Mouse (Mus musculus): ENCODE measurements around the gene Zdhhc19. TPM values are rescaled to one million over a fixed set of nuclear protein-coding genes. Genes with fewer than 3 reads are reported as not detected.

The Zdhhc19 gene
- total RNA-seq, 1 experiment: not detected

- no peaks in the 10 kb centered on the region for H3K9me3 ChIP-seq (ENCODE audit: control insufficient read depth, insufficient read depth, low read depth, low read length)
- in situ Hi-C loops (cut with MboI; ENCODE audit: low sequenced_read_pairs in 2 of 2, unreplicated experiment in 2 of 2): no loop called here
- no peak overlapping the region for H3K4me3 ChIP-seq (ENCODE audit: insufficient read depth in 1 of 2, low read depth in 1 of 2, low read length in 2 of 2, poor library complexity in 1 of 2, severe bottlenecking in 1 of 2)
- TF ChIP-seq CHD2 (IDR thresholded peaks at IDR 0.05; ENCODE audit: low read depth, low read length): no peak
- TF ChIP-seq ZNF384 (IDR thresholded peaks at IDR 0.05; ENCODE audit: low read depth, low read length): no peak
- TF ChIP-seq MAFK (IDR thresholded peaks at IDR 0.05; ENCODE audit: insufficient read depth, low read depth, low read length): no peak
- H3K27ac ChIP-seq (ENCODE audit: insufficient read depth, low read depth, low read length, poor library complexity, severe bottlenecking): no peak overlapping the region
- no peaks in the 10 kb centered on the region; the same call in 1 of the 2 replicates for H3K36me3 ChIP-seq (ENCODE audit: control insufficient read depth, insufficient read depth, low read length, poor library complexity, severe bottlenecking)
- no peak for DNase-seq (ENCODE audit: low read depth, low spot score)
- no peak overlapping the region for H3K9ac ChIP-seq (ENCODE audit: insufficient read depth, low read depth, low read length, poor library complexity, severe bottlenecking)
- H3K4me1 ChIP-seq (ENCODE audit: control insufficient read depth in 2 of 2, insufficient read depth in 2 of 2, low read length in 2 of 2, poor library complexity in 1 of 2): no peaks in the 10 kb centered on the region; a peak in 1 of 4 replicates
Measured at GRCm38 (mm10) chr16:32454646-32455045, 41.4 kb upstream of the Zdhhc19 start.

- DNase-seq (ENCODE audit: low read depth, low spot score): no peak
- TF ChIP-seq CHD2 (IDR thresholded peaks at IDR 0.05; ENCODE audit: low read depth, low read length) (no peak), ZNF384 (IDR thresholded peaks at IDR 0.05; ENCODE audit: low read depth, low read length) (no peak), ZC3H11A (IDR thresholded peaks at IDR 0.05; ENCODE audit: borderline replicate concordance, low read depth, low read length) (no peak), MAFK (IDR thresholded peaks at IDR 0.05; ENCODE audit: insufficient read depth, low read depth, low read length) (no peak), HCFC1 (IDR thresholded peaks at IDR 0.05; ENCODE audit: borderline replicate concordance, insufficient read depth, low read length) (no peak)
- no peak overlapping the region for H3K4me3 ChIP-seq (ENCODE audit: insufficient read depth in 1 of 2, low read depth in 1 of 2, low read length in 2 of 2, poor library complexity in 1 of 2, severe bottlenecking in 1 of 2)
- no peaks in the 10 kb centered on the region for H3K9me3 ChIP-seq (ENCODE audit: control insufficient read depth, insufficient read depth, low read depth, low read length)
- no peaks in the 10 kb centered on the region; a peak in 1 of 4 replicates for H3K4me1 ChIP-seq (ENCODE audit: control insufficient read depth in 2 of 2, insufficient read depth in 2 of 2, low read length in 2 of 2, poor library complexity in 1 of 2)
- H3K36me3 ChIP-seq (ENCODE audit: control insufficient read depth, insufficient read depth, low read length, poor library complexity, severe bottlenecking): no peaks in the 10 kb centered on the region; the same call in 1 of the 2 replicates
- H3K9ac ChIP-seq (ENCODE audit: insufficient read depth, low read depth, low read length, poor library complexity, severe bottlenecking): no peak overlapping the region
- in situ Hi-C loops (cut with MboI; ENCODE audit: low sequenced_read_pairs in 2 of 2, unreplicated experiment in 2 of 2): no loop called here
- no peak overlapping the region; the same call in 1 of the 2 replicates for H3K27ac ChIP-seq (ENCODE audit: insufficient read depth, low read depth, low read length, poor library complexity, severe bottlenecking)
Measured at GRCm38 (mm10) chr16:32456086-32456485, 40.0 kb upstream of the Zdhhc19 start.

GRCm38 (mm10) chr16:32456761-32457160 is 39.3 kb upstream of the Zdhhc19 start:
- Histone ChIP-seq H3K9me3 (ENCODE audit: control insufficient read depth, insufficient read depth, low read depth, low read length) (no peaks in the 10 kb centered on the region), H3K4me3 (ENCODE audit: insufficient read depth in 1 of 2, low read depth in 1 of 2, low read length in 2 of 2, poor library complexity in 1 of 2, severe bottlenecking in 1 of 2) (no peak overlapping the region), H3K27ac (ENCODE audit: insufficient read depth, low read depth, low read length, poor library complexity, severe bottlenecking) (no peak overlapping the region), H3K36me3 (ENCODE audit: control insufficient read depth, insufficient read depth, low read length, poor library complexity, severe bottlenecking) (no peaks in the 10 kb centered on the region; the same call in 1 of the 2 replicates), H3K4me1 (ENCODE audit: control insufficient read depth in 2 of 2, insufficient read depth in 2 of 2, low read length in 2 of 2, poor library complexity in 1 of 2) (no peaks in the 10 kb centered on the region; a peak in 1 of 4 replicates), H3K9ac (ENCODE audit: insufficient read depth, low read depth, low read length, poor library complexity, severe bottlenecking) (no peak overlapping the region)
- no peak for TF ChIP-seq MAFK (IDR thresholded peaks at IDR 0.05; ENCODE audit: insufficient read depth, low read depth, low read length)
- no peak for TF ChIP-seq ZNF384 (IDR thresholded peaks at IDR 0.05; ENCODE audit: low read depth, low read length)
- TF ChIP-seq CHD2 (IDR thresholded peaks at IDR 0.05; ENCODE audit: low read depth, low read length): no peak
- TF ChIP-seq HCFC1 (IDR thresholded peaks at IDR 0.05; ENCODE audit: borderline replicate concordance, insufficient read depth, low read length): no peak
- no peak for TF ChIP-seq ZC3H11A (IDR thresholded peaks at IDR 0.05; ENCODE audit: borderline replicate concordance, low read depth, low read length)
- DNase-seq (ENCODE audit: low read depth, low spot score): no peak
- in situ Hi-C loops (cut with MboI; ENCODE audit: low sequenced_read_pairs in 2 of 2, unreplicated experiment in 2 of 2): no loop called here

- in situ Hi-C loops (cut with MboI; ENCODE audit: low sequenced_read_pairs in 2 of 2, unreplicated experiment in 2 of 2): no loop called here
- H3K36me3 ChIP-seq (ENCODE audit: control insufficient read depth, insufficient read depth, low read length, poor library complexity, severe bottlenecking): peaks cover under 1% of the 10 kb centered on the region; the same call in 1 of the 2 replicates
- H3K4me3 ChIP-seq (ENCODE audit: insufficient read depth in 1 of 2, low read depth in 1 of 2, low read length in 2 of 2, poor library complexity in 1 of 2, severe bottlenecking in 1 of 2): no peak overlapping the region
- H3K9ac ChIP-seq (ENCODE audit: insufficient read depth, low read depth, low read length, poor library complexity, severe bottlenecking): no peak overlapping the region
- H3K9me3 ChIP-seq (ENCODE audit: control insufficient read depth, insufficient read depth, low read depth, low read length): no peaks in the 10 kb centered on the region
- DNase-seq (ENCODE audit: low read depth, low spot score): peak; percentile 46
- H3K27ac ChIP-seq (ENCODE audit: insufficient read depth, low read depth, low read length, poor library complexity, severe bottlenecking): no peak overlapping the region
- TF ChIP-seq MAFK (IDR thresholded peaks at IDR 0.05; ENCODE audit: insufficient read depth, low read depth, low read length): peak; percentile 69
- TF ChIP-seq ZC3H11A (IDR thresholded peaks at IDR 0.05; ENCODE audit: borderline replicate concordance, low read depth, low read length): peak; percentile 57; the same call in 1 of the 2 replicates
- no peak for TF ChIP-seq CHD2 (IDR thresholded peaks at IDR 0.05; ENCODE audit: low read depth, low read length)
- H3K4me1 ChIP-seq (ENCODE audit: control insufficient read depth in 2 of 2, insufficient read depth in 2 of 2, low read length in 2 of 2, poor library complexity in 1 of 2): peaks cover 0 to under 1% of the 10 kb centered on the region in 2 experiments; a peak in 1 of 4 replicates
Measured at GRCm38 (mm10) chr16:32457589-32458386, 38.3 kb upstream of the Zdhhc19 start.
